Mouse (Mus musculus) myocyte (in vitro differentiated cells): ENCODE measurements around the gene Fkbpl. TPM values are rescaled to one million over a fixed set of nuclear protein-coding genes. Genes with fewer than 3 reads are reported as not detected.

Experiments
- H3K27me3 ChIP-seq: one replicate; pipeline ENCODE4 v1.6.1; 2011; ENCODE audit not compliant: control insufficient read depth, insufficient read depth, insufficient read length
- H3K36me3 ChIP-seq: one replicate; pipeline ENCODE4 v1.6.1; 2011; ENCODE audit not compliant: control insufficient read depth, insufficient read depth
- H3K4me2 ChIP-seq: one replicate; pipeline ENCODE4 v1.6.1; 2011; ENCODE audit warnings: low read depth, control low read depth
- H3K4me3 ChIP-seq: one replicate; pipeline ENCODE4 v1.5.1; 2011; ENCODE audit warnings: mild to moderate bottlenecking, control low read depth, moderate library complexity
- H3K79me2 ChIP-seq: one replicate; pipeline ENCODE4 v1.6.1; 2011; ENCODE audit not compliant: control insufficient read depth, insufficient read depth
- H3ac ChIP-seq: one replicate; pipeline ENCODE4 v1.6.1; 2011; ENCODE audit not compliant: control insufficient read depth, insufficient read length
- CEBPB ChIP-seq: IDR thresholded peaks from 2 replicates; pipeline ENCODE4 v1.6.1; 2011; ENCODE audit warnings: mild to moderate bottlenecking, moderate library complexity; ENCODE audit not compliant: poor library complexity, insufficient read depth, severe bottlenecking
- E2F4 ChIP-seq: IDR thresholded peaks from one replicate; pipeline ENCODE4 v1.6.1; 2011; ENCODE audit warnings: mild to moderate bottlenecking, control low read depth, moderate library complexity; ENCODE audit not compliant: insufficient read depth
- MAX ChIP-seq: IDR thresholded peaks from one replicate; pipeline ENCODE4 v1.6.1; 2011; ENCODE audit warnings: low read depth, mild to moderate bottlenecking, control low read depth
- MYOD1 ChIP-seq, 3 experiments: IDR thresholded peaks; one replicate each; pipeline ENCODE4 v1.6.1; 2011; ENCODE audit warnings: control low read depth in 2 of 3, low read depth in 2 of 3, mild to moderate bottlenecking in 2 of 3, moderate library complexity in 1 of 3; ENCODE audit not compliant: insufficient read length in 2 of 3, control insufficient read depth in 1 of 3
- MYOG ChIP-seq, 3 experiments: IDR thresholded peaks; one replicate each; pipeline ENCODE4 v1.6.1; 2011; ENCODE audit warnings: control low read depth in 2 of 3, low read depth in 2 of 3, mild to moderate bottlenecking in 2 of 3; ENCODE audit not compliant: insufficient read length in 2 of 3, control insufficient read depth in 1 of 3, insufficient read depth in 1 of 3
- POLR2A ChIP-seq: IDR thresholded peaks from one replicate; pipeline ENCODE4 v1.6.1; 2011; ENCODE audit warnings: low read depth, mild to moderate bottlenecking, control low read depth, moderate library complexity; ENCODE audit not compliant: insufficient read length
- POLR2AphosphoS2 ChIP-seq: IDR thresholded peaks from one replicate; pipeline ENCODE4 v1.6.1; 2011; ENCODE audit warnings: low read depth, control low read depth; ENCODE audit not compliant: insufficient read length
- REST ChIP-seq: IDR thresholded peaks from one replicate; pipeline ENCODE4 v1.6.1; 2011; ENCODE audit warnings: mild to moderate bottlenecking, control low read depth, moderate library complexity; ENCODE audit not compliant: insufficient read depth, insufficient read length
- SRF ChIP-seq: IDR thresholded peaks from one replicate; pipeline ENCODE4 v1.6.1; 2011; ENCODE audit warnings: low read depth; ENCODE audit not compliant: control insufficient read depth, insufficient read length
- TCF12 ChIP-seq: IDR thresholded peaks from one replicate; pipeline ENCODE4 v1.6.1; 2011; ENCODE audit warnings: mild to moderate bottlenecking, control low read depth; ENCODE audit not compliant: poor library complexity, insufficient read depth, severe bottlenecking
- TCF3 ChIP-seq: IDR thresholded peaks from one replicate; pipeline ENCODE4 v1.6.1; 2011; ENCODE audit warnings: low read depth, control low read depth; ENCODE audit not compliant: insufficient read length
- USF1 ChIP-seq: IDR thresholded peaks from one replicate; pipeline ENCODE4 v1.6.1; 2011; ENCODE audit warnings: low read depth, mild to moderate bottlenecking, control low read depth, moderate library complexity
- polyA plus RNA-seq: library from polyadenylated mRNA; unstranded; fragments of >200 nt; fragmentation: generic; extraction: Trizol; gene quantifications from one replicate; pipeline ENCODE4 v1.2.1, GENCODE M21; 2012; ENCODE audit warnings: missing spikeins

Fkbpl gene
- polyA plus RNA-seq, 1 experiment: 13.5 TPM

GRCm38 (mm10) chr17:34606186-34607039, 38.2 kb upstream of the Fkbpl start:
- Histone ChIP-seq H3K79me2 (peaks cover 42% of the 10 kb centered on the region), H3ac (peak overlapping the region; percentile 47), H3K4me3 (peak overlapping the region; percentile 90), H3K36me3 (no peaks in the 10 kb centered on the region), H3K27me3 (no peaks in the 10 kb centered on the region), H3K4me2 (peak overlapping the region; percentile 82)
- TF ChIP-seq MAX (no peak), MYOG (IDR thresholded peaks at IDR 0.05; ENCODE audit: control insufficient read depth in 1 of 3, insufficient read depth in 1 of 3, insufficient read length in 2 of 3, low read depth in 2 of 3) (no peak), TCF12 (no peak), E2F4 (no peak), SRF (no peak), REST (no peak), USF1 (no peak)

- peaks cover 33% of the 10 kb centered on the region for H3K79me2 ChIP-seq
- no peak for TF ChIP-seq POLR2A
- no peak for TF ChIP-seq MYOD1 (IDR thresholded peaks at IDR 0.05; ENCODE audit: control insufficient read depth in 1 of 3, insufficient read length in 2 of 3, low read depth in 2 of 3)
- no peak for TF ChIP-seq CEBPB
- TF ChIP-seq REST: no peak
- TF ChIP-seq SRF: no peak
- TF ChIP-seq USF1: no peak
- no peak for TF ChIP-seq TCF12
- TF ChIP-seq TCF3: no peak
- TF ChIP-seq POLR2AphosphoS2: no peak
- TF ChIP-seq MAX: no peak
- no peak for TF ChIP-seq E2F4
- no peaks in the 10 kb centered on the region for H3K36me3 ChIP-seq
- H3K4me3 ChIP-seq: no peak overlapping the region
- no peak overlapping the region for H3K4me2 ChIP-seq
- no peaks in the 10 kb centered on the region for H3K27me3 ChIP-seq
- H3ac ChIP-seq: no peak overlapping the region
Observed at GRCm38 (mm10) chr17:34607997-34608396, 36.6 kb upstream of the Fkbpl start.

- Histone ChIP-seq H3K4me3 (no peak overlapping the region), H3K27me3 (no peaks in the 10 kb centered on the region), H3K36me3 (peaks cover 3% of the 10 kb centered on the region), H3ac (no peak overlapping the region), H3K79me2 (peaks cover 28% of the 10 kb centered on the region), H3K4me2 (no peak overlapping the region)
- no peak for TF ChIP-seq USF1
- TF ChIP-seq TCF12: no peak
- TF ChIP-seq MYOD1 (IDR thresholded peaks at IDR 0.05; ENCODE audit: control insufficient read depth in 1 of 3, insufficient read length in 2 of 3, low read depth in 2 of 3): no peak
- TF ChIP-seq CEBPB: no peak
- no peak for TF ChIP-seq SRF
Observed at GRCm38 (mm10) chr17:34611050-34611449, 33.5 kb upstream of the Fkbpl start.

DNA sequence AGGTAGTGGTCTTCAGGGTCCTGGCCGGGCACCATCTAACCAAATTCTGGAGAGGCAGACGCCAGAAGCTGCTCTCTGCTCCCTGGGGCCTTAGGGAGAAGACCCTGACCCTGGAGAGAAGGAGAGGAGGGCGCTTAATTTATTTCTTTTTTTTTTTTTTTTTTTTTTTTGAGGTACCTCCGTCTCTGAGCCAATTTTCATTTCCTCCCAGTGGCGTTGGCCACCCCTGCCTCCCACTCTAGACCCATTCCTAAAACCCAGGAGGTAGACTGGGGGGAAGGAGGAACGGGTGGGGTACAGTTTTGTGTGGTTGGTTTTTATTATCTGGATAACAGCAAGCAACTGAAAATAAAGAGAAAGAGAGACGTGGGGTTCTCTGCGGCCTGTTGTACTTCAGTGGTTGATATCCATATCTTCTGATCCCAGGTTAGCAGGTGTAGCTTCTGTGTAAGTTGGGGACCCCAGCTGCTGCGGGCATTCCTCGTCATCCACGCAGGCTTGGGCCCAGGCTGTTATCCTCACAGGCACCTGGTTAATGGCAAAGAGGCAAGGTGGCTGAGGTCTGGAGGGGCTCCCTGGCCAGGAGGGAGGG, 31.4 kb upstream of the Fkbpl start:
- Histone ChIP-seq H3K4me3 (no peak overlapping the region), H3K4me2 (no peak overlapping the region), H3K36me3 (peaks cover 3% of the 10 kb centered on the region), H3K27me3 (no peaks in the 10 kb centered on the region), H3K79me2 (peaks cover 7% of the 10 kb centered on the region), H3ac (no peak overlapping the region)
- no peak for TF ChIP-seq MYOG (IDR thresholded peaks at IDR 0.05; ENCODE audit: control insufficient read depth in 1 of 3, insufficient read depth in 1 of 3, insufficient read length in 2 of 3, low read depth in 2 of 3)

- H3K36me3 ChIP-seq: peaks cover 3% of the 10 kb centered on the region
- H3K79me2 ChIP-seq: peaks cover 3% of the 10 kb centered on the region
- H3K27me3 ChIP-seq: no peaks in the 10 kb centered on the region
- no peak for TF ChIP-seq E2F4
- TF ChIP-seq TCF3: no peak
- TF ChIP-seq REST: no peak
- TF ChIP-seq CEBPB: no peak
- TF ChIP-seq TCF12: no peak
- no peak for TF ChIP-seq MYOD1 (IDR thresholded peaks at IDR 0.05; ENCODE audit: control insufficient read depth in 1 of 3, insufficient read length in 2 of 3, low read depth in 2 of 3)
- no peak for TF ChIP-seq POLR2A
- TF ChIP-seq USF1: no peak
- TF ChIP-seq MAX: no peak
- TF ChIP-seq SRF: no peak
- TF ChIP-seq POLR2AphosphoS2: no peak
- TF ChIP-seq MYOG (IDR thresholded peaks at IDR 0.05; ENCODE audit: control insufficient read depth in 1 of 3, insufficient read depth in 1 of 3, insufficient read length in 2 of 3, low read depth in 2 of 3): no peak
- no peak overlapping the region for H3K4me3 ChIP-seq
- H3ac ChIP-seq: no peak overlapping the region
- H3K4me2 ChIP-seq: no peak overlapping the region
Observed at GRCm38 (mm10) chr17:34613830-34614229, 30.7 kb upstream of the Fkbpl start.
